Mouse (Mus musculus) myocyte (in vitro differentiated cells): ENCODE results near the gene Gpr22.

Source experiments
- CEBPB ChIP-seq: IDR thresholded peaks from 2 replicates; pipeline ENCODE4 v1.6.1; 2011; ENCODE audit warnings: mild to moderate bottlenecking, moderate library complexity; ENCODE audit not compliant: poor library complexity, insufficient read depth, severe bottlenecking
- MAX ChIP-seq: IDR thresholded peaks from one replicate; pipeline ENCODE4 v1.6.1; 2011; ENCODE audit warnings: low read depth, mild to moderate bottlenecking, control low read depth
- MYOD1 ChIP-seq, 3 experiments: IDR thresholded peaks; one replicate each; pipeline ENCODE4 v1.6.1; 2011; ENCODE audit warnings: control low read depth in 2 of 3, low read depth in 2 of 3, mild to moderate bottlenecking in 2 of 3, moderate library complexity in 1 of 3; ENCODE audit not compliant: insufficient read length in 2 of 3, control insufficient read depth in 1 of 3
- POLR2A ChIP-seq: IDR thresholded peaks from one replicate; pipeline ENCODE4 v1.6.1; 2011; ENCODE audit warnings: low read depth, mild to moderate bottlenecking, control low read depth, moderate library complexity; ENCODE audit not compliant: insufficient read length
- TCF12 ChIP-seq: IDR thresholded peaks from one replicate; pipeline ENCODE4 v1.6.1; 2011; ENCODE audit warnings: mild to moderate bottlenecking, control low read depth; ENCODE audit not compliant: poor library complexity, insufficient read depth, severe bottlenecking
- TCF3 ChIP-seq: IDR thresholded peaks from one replicate; pipeline ENCODE4 v1.6.1; 2011; ENCODE audit warnings: low read depth, control low read depth; ENCODE audit not compliant: insufficient read length
- USF1 ChIP-seq: IDR thresholded peaks from one replicate; pipeline ENCODE4 v1.6.1; 2011; ENCODE audit warnings: low read depth, mild to moderate bottlenecking, control low read depth, moderate library complexity

GRCm38 (mm10) chr12:31725511-31726275 lies 11.9 kb upstream of the Gpr22 start:
- TF ChIP-seq CEBPB (no peak), POLR2A (no peak), TCF3 (no peak), MYOD1 (IDR thresholded peaks at IDR 0.05; ENCODE audit: control insufficient read depth in 1 of 3, insufficient read length in 2 of 3, low read depth in 2 of 3) (no peak), MAX (no peak), TCF12 (no peak), USF1 (no peak)
